Mouse (Mus musculus) frontal cortex, postnatal 25 days (tissue): ENCODE data around the gene Gsap.
"Not testable (repeated sequence)": the region's sequence is repeated elsewhere in the genome, so short reads cannot be mapped to it uniquely, and the experiment has no call there.

Experiments
- DNase-seq, 2 experiments: peaks; one replicate each; pipeline ENCODE4 v3.0.0; 2022; ENCODE audit warnings: low spot score in 2 of 2

Gene Gsap

DNA sequence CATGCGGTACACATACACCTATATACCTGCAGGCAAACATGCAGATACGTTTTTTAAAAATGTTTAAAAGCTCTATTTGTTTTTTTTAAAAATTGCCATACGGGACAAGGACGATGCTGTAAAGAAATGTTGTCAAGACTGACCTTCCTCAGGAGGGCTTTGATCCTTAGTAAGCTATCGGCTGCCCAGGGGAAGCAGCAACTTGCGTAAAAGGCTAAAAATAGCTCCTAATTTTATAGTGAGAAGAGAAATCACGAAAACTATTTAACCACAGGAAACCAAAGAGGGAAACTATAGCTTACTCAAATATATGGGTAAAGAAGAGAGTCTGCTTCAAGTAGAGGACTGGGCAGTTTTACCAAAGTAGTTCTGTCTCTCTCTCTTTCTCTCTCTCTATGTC is 74.7 kb downstream of the Gsap start:
- no peak for DNase-seq

DNA sequence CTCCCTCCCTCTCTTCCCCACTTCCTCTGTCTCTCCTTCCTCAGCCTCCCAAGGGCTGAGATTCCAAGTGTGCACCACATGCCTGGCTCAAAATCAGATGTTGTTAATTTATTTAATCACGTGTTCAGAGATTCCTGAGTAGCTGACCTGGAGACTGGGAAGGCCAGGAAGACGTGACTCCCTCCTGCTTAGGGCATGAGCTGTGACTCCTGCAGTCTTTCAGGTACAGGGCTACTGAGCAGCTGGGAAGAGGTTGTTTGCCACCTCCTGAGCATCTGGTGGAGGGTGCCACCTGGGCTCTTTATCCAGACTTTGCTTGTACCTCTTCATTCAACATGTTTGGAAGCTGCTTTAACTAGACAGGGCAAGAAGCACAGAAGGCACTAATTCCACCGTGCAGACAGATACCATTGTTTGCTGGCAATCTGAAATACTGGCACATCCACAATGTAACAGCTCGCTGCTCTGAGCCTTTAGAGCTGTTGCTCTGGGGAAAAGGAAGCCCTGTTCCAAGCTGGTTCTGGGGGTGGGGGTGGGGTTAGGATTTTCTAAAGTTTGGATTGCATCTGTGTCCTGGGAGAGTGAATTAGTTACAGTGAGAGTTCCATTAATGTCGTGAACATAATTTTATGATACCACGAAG is 75.3 kb downstream of the Gsap start:
- no peak for DNase-seq

DNA sequence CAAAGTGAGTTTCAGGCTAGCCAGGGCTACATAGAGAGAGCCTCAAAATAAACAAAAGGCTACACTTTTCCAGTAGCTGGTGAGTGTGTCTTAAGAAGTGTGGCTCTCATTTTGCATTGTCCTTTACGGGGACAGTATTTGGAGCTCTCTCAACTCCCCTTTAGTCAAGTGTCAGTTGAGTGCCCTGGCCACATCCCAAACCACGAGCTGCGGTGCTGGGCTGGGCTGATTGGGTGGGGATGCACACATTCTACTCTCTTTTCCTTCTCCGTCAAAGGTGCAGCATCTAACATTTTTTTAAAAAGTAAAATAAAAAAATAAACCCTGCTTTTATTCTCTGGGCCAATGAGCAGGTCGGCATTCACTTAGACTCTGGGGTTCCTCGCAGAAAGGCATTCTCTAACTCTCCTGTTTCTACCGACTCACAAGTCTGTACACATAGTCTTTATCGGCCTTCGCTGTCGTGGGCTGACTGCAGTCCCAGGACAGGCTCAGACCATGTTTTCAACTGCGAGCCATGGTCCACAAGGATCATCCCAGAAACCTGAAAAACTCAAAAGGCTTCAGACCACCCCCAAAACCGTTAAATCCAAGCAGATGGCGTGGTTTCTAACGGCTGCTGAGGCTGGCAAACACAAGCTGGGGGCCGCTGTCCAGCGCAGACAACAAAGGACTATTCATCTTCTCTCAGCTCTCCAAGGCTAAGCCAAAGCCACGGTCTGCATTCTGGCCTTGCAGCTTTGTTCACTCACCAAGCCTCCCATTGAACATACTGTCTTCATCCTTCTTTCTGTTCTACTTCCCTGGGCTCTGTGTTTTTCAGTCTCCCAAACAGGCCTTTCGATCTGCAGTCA is 77.4 kb downstream of the Gsap start:
- DNase-seq = no peak

DNA sequence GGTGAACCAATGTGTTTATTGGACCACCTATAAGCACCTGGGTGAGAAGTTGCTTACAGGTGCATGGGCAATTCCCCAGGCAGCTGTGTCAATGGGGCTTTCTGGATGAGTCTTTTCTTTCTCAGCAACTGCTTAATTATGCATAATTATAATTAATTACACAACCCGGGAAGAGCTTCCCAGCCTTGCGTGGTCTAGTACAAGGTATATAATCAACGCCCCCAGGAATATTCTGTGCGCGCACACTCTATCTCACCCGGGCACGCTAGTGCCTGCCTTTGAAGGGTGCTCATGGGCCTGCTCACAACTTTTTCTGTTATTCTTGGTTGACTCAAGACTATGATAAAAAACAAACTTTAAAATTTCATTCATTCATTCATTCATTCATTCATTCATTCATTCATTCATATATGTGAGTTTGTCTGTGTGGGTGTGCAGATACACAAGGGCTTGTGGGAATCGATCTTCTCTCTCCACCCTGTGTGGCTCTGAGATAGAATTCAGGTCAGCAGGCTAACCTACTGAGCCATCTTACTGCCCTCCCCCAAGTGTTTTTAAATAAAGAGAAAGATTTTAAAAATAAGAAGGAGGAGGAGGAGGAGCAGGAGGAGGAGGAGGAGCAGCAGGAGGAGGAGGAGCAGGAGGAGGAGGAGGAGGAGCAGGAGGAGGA is 78.4 kb downstream of the Gsap start:
- no peak for DNase-seq

DNA sequence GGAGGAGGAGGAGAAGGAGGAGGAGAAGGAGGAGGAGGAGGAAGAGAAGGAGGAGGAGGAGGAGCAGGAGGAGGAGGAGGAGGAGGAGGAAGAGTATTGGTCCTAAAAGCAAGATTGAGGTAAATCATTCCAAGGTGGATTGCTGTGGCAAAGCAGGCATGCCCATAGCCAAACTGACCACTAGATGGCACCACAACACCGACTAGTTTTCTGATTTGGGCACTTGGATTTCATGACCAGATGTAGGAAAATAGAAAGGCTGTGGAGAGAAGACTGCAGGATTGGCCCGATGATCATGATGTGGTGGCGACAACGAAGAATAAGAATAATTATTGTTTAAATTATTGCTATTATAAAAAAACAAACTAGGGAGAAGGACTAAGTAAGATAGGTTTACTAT is 79.0 kb downstream of the Gsap start:
- DNase-seq = peak; percentile 75 to 78

DNA sequence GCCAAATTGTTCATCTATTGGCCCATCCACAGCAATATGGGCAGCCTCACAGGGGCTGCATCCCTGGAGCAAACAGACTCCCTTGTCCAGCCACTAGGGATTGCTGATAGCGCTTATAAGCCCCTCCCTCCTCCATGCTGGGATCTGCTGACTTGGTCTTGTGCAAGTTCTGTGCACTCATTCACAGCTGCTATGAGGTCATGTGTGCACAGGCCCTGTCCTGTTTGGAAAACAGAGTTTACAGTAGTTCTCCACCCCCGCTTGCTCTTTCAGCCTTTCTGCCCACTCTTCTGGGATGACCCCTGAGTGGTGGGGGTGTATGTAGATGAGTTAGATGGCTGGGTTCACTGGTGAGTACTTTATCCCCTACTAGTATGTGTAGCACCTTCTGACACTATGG is 81.0 kb downstream of the Gsap start:
- DNase-seq = no peak

DNA sequence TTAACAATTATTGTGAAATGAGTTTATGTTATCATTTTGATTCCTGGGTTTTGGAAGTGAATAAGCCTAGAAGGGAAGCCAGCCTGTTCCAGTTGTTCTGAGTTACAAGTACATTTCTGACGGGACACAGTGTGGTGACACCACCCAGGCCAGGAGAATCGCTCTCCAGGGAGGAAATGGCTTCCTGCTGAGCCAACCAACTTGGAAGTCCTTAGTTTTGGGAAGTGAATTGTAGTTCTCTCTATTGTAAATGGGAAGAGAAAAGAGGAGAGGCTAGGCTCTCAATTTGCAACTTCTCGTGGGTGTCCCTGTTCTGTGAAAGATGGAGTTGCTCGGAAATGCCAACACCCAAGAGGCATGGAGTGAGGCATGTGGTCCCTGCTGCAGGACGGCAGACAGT is 83.4 kb downstream of the Gsap start:
- no peak for DNase-seq

DNA sequence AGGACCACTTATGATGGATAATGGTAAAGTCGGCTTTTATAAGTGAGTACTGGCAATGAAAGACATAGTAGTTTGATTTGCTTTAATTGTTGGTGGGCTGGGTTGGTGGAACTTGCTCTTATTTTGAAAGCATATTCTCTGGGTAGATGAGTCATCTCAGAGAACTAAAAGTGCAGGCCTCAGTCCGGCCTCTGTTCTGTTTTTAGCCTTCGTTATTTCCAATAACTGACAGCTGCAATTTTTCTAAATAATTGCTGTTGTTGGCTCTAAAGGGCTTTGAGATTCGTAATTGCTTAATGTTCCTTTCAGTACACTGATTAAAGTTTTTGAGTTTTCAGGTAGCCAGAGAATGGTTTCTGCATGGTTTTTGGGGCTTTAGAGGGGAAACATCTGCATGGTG is 84.7 kb downstream of the Gsap start:
- no peak for DNase-seq

DNA sequence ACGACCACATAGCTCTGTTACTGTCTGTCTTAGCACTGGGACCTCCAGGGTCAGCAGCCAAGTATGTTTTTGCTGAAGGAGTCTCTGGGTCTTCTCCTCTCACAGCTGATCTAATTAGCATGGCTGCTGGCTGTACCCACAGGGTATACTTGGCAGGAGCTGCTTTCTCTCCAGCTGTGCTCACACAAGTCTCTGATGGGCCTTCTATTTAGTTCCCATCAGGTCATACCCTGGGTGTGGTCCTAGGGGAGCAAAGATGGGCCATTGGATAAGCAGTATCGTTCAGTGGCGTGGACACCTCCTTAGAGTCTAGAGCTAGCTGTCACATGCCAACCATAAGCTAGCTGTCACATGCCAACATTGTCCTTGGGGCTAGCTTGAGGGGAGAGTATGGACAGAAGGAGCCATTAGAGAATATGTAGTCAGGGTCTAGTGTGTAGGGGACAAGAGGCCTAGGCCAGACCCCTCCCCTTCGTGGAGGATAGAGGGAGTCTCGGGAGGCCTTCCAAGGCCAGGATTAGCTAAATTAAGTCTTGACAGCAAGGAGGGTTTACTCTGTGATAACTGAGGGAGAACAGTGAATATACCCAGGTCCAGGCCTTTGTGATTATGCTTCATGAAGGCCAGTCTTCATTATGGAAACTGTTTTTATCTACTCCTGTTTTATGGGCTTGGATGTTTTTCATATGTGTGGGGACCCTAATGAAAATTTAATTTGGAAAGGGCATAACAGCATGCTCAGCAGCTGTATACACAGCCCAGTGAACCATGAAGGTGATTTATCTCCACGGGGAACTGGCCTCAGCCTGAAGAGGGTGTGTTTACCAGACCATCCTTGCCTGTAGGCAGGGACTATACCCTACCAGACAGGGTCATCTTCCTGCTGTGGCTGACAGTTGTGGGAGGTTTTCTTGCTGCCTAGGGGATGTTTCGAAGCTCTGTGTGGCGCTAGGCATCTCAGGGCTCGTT is 85.6 kb downstream of the Gsap start:
- DNase-seq = no peak

DNA sequence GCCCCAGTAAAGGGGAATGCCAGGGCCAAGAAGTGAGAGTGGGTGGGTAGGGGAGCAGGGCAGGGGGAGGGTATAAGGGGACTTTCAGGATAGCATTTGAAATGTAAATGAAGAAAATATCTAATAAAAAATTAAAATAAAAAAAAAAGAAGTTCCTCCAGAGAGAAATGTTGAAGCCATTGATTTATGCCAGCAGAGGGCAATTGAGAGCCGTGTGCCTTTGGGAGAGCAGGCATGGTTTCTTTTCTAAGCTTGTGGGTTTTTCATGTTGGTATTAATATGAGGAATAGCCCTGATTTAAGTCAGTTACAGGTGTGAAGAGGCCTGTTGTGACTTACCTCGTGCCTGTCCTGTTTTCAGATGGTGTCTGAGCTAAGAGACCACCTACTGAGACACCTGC is 91.6 kb downstream of the Gsap start:
- not testable (repeated sequence) for DNase-seq

DNA sequence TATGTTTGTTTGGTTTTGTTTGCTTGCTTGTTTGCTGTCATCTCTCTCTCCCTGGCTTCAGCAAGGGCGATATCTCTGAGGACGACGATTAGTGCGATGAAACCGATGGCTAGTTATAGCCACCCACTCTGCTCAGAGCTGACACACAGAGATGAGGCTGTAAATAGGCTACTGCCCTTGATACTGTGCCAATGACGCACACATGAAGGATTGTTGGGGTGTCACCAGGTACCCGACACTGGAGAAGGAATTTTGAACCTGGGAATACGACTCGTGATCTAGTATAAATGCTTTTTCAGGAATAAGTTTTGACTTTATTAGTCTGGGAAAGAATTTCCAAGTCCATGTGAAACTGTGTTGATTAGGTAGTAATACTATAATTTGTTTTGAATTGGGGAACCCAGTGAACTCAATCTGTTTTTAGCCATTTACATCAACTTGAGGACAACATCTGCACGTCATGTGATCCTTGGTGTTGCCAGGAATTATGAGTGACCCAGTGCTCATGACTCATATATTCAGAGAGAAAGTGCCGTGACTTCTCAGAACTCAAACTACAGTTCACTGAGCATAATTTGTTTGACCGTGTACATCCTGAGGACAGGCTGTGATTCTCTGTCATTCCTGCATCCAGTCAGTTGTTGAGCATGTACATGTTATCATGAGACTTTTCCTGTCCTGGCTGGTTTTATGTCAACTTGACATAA is 97.5 kb downstream of the Gsap start:
- no peak for DNase-seq

DNA sequence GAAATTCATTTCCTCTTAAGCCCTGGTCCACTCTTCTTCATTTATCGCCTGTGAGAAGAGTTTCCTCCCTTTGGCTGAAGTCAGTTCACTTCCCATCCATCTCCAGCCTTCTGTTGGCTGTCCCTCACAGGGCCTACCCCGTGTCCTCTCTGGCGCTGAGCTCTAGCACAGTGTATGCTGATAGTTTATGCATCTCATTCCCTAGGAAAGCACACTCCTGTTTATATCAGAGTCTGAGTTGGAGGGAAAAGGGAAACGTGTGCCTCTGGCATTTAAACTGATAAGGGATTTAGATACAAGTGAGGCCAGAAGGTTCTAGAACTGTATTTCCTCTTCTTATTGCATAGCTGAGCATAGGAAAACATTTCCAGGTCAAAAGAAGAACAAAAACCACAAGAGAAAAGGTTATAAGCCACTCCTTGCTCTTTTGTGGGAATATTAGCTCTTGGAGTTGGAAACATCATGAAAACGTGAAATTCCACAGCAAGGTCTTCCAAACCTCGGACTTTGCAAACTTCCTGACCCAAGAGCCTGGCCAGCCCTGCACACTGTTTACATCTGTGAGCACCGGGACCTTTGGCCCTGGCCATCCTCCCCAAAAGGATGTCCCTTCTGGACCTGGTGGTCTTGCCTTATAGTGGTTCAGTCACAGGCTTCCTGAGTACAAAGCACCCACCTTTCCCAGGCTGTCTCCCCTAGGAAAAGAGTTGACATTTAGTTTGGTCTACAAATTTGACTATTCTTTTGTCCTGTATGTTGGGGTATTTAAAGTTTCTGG is 102.8 kb downstream of the Gsap start:
- no peak for DNase-seq

DNA sequence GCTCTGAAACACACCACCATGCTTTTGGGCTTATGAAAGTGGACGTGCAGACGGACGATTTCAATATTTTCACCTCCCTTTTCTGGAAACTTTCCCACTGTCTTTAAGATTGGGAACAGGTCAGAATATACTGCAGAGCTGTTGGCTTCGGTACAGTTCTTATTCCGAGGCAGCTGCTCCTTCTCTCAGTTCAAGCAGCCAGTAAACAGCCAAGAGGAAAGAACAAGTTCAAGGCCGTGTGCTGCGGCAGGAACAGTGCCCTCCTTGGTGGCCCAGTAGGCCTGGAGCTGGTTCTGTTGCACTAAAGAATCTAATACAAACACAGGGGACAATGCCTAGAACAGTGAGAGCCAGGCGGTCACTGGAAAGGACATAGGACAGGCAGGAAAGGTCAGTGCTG is 104.5 kb downstream of the Gsap start:
- DNase-seq = no peak

DNA sequence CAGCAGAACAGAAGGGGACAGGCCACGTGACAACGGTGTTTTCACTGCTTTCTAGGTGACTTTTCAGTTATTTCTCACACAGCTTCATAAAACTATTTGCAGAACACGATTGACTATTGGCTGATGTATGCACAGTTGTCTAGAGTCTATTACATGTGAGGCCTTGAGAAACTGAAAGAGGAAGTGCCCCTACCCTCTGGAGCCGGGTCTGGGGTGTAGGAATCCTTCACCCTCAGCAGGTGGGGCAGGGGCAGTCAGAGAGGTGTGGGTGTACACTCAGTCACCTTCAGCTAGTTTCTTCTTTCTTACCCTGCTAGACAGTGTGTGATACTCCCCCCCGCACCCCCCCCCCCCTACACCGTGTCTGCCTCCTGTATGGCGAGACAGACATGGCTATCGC is 109.6 kb downstream of the Gsap start:
- DNase-seq = no peak

DNA sequence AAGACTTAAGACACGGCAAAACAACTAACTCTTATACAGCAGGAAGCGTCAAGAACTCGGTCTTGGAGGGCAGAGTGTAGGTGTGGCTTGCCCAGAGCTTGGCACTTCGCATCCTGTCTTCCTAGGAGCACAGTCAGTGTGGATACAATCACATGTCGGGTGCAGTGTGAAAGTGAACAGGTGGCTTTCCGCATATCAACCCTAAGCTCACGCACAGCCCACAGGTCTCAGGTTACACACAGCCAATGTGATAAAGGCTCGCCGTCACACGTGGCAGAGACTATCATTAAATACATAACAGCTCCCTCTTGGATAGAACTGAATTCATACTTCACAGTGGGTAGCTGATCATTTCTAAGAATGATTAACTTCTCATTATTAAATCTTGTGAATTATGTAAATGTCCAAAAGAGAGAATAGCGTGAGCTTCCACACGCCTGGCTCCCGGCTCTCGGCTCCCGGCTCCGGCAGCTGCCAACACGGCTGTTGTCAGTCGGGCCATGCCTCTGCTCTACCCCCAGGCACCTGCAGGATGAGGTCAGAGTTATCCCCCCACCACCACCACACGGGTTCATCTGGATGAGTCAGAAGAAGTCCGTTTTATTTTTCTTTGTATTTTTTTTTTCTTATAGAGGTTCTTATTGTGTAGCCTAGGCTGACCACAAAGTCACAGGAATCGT is 113.2 kb downstream of the Gsap start:
- DNase-seq = no peak

DNA sequence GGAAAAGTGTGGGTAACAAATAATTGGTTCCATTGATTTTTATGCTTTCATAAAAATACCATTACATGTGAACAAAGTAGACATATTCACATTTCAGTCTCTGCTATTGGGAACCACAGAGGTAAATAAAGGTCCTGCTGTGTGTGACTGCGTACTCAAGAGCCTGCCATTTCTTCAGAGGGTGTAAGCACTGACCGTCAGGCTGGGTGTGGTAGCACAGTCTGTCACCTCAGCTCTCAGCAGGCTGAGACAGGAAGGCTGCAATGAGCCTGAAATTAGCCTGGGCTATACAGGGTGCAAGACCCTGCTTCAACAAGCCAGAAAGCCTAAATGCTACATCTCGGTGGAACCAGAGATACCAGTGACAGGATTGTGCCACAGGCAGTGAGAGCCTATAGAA is 114.0 kb downstream of the Gsap start:
- no peak for DNase-seq

DNA sequence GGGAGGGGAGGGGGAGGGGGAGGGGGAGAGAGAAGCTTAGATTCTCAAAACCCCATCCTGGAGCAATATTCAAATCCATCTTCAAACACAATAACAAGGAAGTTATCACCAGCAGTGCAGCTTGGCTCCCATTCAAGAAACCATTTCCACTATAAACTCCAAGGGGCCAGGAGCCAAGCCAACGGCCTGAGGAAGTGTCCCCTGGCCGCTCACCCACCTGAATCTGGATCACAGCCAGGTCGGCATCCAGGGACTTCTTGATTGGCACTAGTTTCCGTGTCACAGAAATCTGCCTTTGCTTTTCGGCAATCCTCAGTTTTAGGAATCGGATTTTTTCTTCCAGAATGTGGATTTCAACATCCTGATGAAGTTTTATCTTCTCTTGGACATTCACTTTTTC is 115.0 kb downstream of the Gsap start:
- DNase-seq = no peak

DNA sequence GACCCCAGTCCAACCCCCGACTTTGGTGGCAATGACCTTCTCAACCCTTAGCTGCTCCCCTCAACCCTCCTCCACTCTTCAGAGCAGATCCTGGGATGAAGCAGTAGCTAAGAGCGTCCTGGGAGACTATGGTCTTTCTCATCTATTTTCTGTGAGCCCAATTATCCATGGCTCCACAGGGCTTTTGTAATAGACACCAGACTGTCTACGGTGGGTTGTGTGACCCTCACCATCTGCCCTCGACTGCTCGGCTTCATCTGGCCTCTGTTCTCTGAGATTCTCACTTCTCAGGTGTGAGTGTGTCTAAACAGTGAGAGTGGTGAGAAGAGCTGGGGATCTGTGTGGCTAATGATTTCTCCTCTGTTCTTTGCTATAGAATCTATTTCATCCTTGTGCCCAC is 121.1 kb downstream of the Gsap start:
- DNase-seq = no peak

DNA sequence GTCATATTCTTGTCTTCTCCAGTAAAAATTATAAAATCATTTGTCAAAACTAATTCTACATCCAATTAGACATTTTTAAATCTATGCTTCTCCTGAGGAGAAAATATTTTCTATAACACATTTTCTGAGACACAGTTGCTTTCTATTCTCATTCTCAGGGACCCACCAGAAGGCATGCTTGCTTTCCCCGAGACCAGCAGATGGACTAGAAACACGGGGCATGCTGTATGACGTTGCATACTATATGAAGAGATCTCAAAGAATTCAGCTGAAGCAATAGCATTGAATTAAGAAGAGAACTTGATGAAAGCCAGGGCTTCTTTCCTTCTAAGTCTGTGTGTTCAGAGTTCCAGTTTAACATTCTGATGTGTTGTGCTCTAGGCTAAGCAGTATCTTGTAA is 128.6 kb downstream of the Gsap start:
- no peak for DNase-seq

DNA sequence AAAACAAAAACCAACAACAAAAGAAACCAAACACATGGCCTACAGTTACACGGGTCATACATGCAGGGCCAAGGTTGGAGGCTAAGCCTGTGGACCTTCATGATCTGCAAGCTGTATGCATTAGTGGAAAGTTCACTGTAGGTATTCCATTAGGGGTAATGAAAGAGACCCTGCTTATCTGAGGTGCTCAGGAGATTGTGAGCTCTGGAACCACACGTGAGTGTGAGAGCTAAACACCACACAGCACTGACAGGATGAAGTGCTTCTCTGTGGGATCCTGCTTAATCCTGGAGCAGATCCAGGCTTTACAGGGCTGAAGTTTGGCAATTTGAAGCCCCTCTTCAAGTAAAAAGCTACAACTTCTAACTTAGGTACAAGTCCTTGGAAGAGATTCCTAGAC is 134.1 kb downstream of the Gsap start:
- DNase-seq = no peak
